Mouse (Mus musculus) midbrain, embryonic 12.5 days (tissue): ENCODE measurements around the gene Itpk1. TPM values are rescaled to one million over a fixed set of nuclear protein-coding genes. Genes with fewer than 3 reads are reported as not detected.

Experiments
- ATAC-seq: fragments of 200-750 bp; cut with Nextera tagmentation; 2 replicates; pipeline ENCODE4 v1.8.0; 2017; ENCODE audit warnings: low read depth, moderate TSS enrichment, moderate library complexity; ENCODE audit not compliant: low FRiP score
- H3K27ac ChIP-seq: fragments of 300-500 bp; sonication (generic); replicated peaks from 2 replicates; pipeline ENCODE4 v1.5.1; 2016; ENCODE audit warnings: mild to moderate bottlenecking
- H3K27me3 ChIP-seq: fragments of 300-500 bp; sonication (generic); 2 replicates; pipeline ENCODE4 v1.6.1; 2016; ENCODE audit warnings: mild to moderate bottlenecking
- H3K36me3 ChIP-seq: fragments of 300-500 bp; sonication (generic); 2 replicates; pipeline ENCODE4 v1.6.1; 2016
- H3K4me1 ChIP-seq: fragments of 300-500 bp; sonication (generic); 2 replicates; pipeline ENCODE4 v1.6.1; 2016
- H3K4me2 ChIP-seq: fragments of 300-500 bp; sonication (generic); replicated peaks from 2 replicates; pipeline ENCODE4 v1.6.1; 2016; ENCODE audit warnings: mild to moderate bottlenecking, moderate library complexity
- H3K4me3 ChIP-seq: fragments of 300-500 bp; sonication (generic); 2 replicates; pipeline ENCODE4 v1.5.1; 2016; ENCODE audit warnings: mild to moderate bottlenecking
- H3K9ac ChIP-seq: fragments of 300-500 bp; sonication (generic); replicated peaks from 2 replicates; pipeline ENCODE4 v1.6.1; 2016; ENCODE audit warnings: mild to moderate bottlenecking, moderate library complexity
- H3K9me3 ChIP-seq: fragments of 300-500 bp; sonication (generic); 2 replicates; pipeline ENCODE4 v1.6.1; 2016; ENCODE audit warnings: mild to moderate bottlenecking
- WGBS: fragments of 180-500 bp; shearing (Covaris S2); methylation state at CpG from one replicate; pipeline ENCODE4 v1.1.7; 2016; 5-methylcytosine and 5-hydroxymethylcytosine counted together
- polyA plus RNA-seq: library from polyadenylated mRNA; unstranded; fragments of >200 nt; fragmentation: Nextera tagmentation; extraction: Ambion mirVana; gene quantifications from 2 replicates; pipeline ENCODE4 v1.2.1, GENCODE M21; 2016

Gene Itpk1
- polyA plus RNA-seq, 1 experiment from 2014 or later, result 15.4 TPM

DNA sequence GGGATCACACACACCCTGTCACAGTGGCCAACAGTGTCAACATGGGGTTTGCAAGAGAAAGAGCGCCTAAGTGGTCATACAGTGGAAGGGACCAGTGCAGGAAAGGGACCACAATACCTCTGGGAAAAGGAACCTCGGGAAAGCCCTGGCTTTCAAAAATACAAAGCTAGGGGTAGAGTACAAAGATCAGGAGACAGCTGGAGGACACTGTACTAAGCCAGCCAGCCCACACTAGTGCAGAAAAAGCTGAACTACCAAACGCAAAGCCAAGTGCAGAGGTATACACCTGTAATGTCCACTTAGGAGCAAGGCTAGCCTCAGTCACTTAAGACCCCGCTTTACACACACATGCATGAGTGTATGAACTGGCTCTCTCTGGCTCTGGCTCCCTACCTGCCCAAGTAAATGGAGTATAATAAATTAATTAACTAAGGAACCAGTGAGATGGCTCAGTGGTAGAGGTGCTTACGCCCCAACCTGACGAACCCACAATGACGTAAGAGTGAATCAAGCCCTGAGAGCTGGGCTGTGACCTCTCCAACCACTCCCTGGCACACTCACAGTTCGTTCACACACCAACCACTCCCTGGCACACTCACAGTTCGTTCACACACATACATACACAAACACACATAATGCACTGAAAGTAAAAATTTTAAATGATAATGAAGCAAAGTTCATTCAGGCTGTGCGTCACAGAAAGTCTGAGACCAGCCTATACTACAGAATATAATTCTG lies 39.1 kb downstream of the Itpk1 start:
- peaks cover 8% of the 10 kb centered on the region for H3K4me1 ChIP-seq
- H3K9me3 ChIP-seq, result no peaks in the 10 kb centered on the region
- H3K4me3 ChIP-seq, result no peak overlapping the region
- H3K36me3 ChIP-seq, result no peaks in the 10 kb centered on the region
- no peak overlapping the region for H3K27ac ChIP-seq
- H3K9ac ChIP-seq, result no peak overlapping the region
- WGBS, result 89% methylated on average over 10 of the region's 10 CpGs
- ATAC-seq, result no peak
- no peak overlapping the region for H3K4me2 ChIP-seq
- no peaks in the 10 kb centered on the region for H3K27me3 ChIP-seq

DNA sequence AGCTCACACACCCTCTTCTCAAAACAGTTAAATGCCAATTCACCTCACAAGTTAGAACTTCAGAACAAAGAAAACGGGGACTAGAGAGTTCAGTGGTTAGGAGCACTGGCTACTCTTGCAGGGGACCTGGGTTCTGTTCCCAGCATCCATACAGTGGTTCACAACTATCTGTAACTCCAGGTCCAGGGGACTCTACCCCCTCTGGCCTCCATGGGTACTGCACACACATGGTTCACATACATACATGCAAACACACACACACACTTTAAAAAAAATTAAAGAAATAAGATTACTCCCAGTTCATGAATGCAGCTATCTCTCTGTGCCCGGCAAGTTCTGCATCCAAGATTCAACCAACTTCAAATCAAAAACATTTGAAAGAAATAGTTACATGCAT lies 40.7 kb downstream of the Itpk1 start:
- no peak overlapping the region for H3K4me3 ChIP-seq
- WGBS, result 98% methylated on average over 2 of the region's 2 CpGs
- no peaks in the 10 kb centered on the region for H3K36me3 ChIP-seq
- no peak overlapping the region for H3K27ac ChIP-seq
- H3K4me1 ChIP-seq, result peaks cover 6% of the 10 kb centered on the region; the same call in 1 of the 2 replicates
- no peak overlapping the region for H3K9ac ChIP-seq
- H3K4me2 ChIP-seq, result no peak overlapping the region
- no peak for ATAC-seq
- H3K9me3 ChIP-seq, result no peaks in the 10 kb centered on the region
- no peaks in the 10 kb centered on the region for H3K27me3 ChIP-seq

DNA sequence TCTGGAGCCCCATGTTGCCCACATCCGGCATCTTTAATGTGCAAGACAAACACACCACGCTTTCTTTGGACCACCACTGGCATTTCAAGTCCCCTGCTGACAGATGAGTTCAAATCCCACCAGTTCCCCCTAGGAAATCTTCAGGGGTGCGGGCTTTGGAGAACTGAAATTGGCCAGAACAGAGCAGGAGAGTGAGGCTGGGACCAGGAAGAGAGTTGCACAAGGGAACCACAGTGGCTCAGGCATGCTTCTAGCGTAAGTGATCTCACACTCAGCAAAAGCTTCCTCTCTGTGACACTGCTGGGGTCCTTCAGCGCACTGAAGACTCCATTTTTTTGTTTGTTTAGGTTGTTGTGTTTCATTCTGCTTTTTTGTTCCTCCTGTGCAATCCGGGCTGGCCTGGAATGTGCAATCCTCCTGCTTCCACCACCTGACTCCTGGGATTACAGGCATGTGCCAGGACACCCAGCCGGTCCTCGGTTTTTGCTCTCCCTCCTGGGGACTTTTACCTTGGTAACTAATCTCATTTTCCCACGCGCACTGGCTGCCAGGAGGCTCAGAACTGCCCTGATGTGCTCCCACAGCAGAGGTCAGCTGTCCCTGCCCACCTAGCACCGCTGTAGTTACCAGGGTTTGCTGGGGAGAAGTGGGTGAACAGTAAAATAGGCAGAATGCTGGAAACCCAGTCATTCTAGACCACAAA lies 41.2 kb downstream of the Itpk1 start:
- peaks cover 6% of the 10 kb centered on the region; the same call in 1 of the 2 replicates for H3K4me1 ChIP-seq
- 84% methylated on average over 11 of the region's 11 CpGs for WGBS
- ATAC-seq, result no peak
- H3K27me3 ChIP-seq, result no peaks in the 10 kb centered on the region
- H3K4me3 ChIP-seq, result no peak overlapping the region
- H3K27ac ChIP-seq, result no peak overlapping the region
- H3K9me3 ChIP-seq, result no peaks in the 10 kb centered on the region
- no peak overlapping the region for H3K9ac ChIP-seq
- H3K36me3 ChIP-seq, result no peaks in the 10 kb centered on the region
- no peak overlapping the region for H3K4me2 ChIP-seq

DNA sequence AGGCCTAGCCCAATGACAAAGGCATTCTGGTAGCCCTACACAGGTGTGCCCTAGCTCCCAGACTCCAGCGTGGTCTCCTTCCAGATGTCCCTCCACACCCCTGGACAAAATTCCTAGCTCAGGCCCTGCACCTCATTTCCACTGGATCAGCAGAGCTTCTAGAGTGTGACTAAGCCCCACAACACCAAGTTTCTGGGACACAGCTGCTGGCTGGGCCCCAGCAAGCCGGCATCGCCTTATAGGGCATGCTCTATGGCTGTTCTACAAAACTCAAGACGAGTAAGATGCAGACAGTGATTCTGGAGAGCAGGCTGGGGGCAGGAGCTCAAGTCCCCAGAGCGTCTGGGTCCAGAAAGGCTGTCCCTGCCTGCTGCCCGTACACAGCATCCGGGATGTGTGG lies 43.0 kb downstream of the Itpk1 start:
- no peak overlapping the region for H3K27ac ChIP-seq
- WGBS, result 78% methylated on average over 7 of the region's 7 CpGs

DNA sequence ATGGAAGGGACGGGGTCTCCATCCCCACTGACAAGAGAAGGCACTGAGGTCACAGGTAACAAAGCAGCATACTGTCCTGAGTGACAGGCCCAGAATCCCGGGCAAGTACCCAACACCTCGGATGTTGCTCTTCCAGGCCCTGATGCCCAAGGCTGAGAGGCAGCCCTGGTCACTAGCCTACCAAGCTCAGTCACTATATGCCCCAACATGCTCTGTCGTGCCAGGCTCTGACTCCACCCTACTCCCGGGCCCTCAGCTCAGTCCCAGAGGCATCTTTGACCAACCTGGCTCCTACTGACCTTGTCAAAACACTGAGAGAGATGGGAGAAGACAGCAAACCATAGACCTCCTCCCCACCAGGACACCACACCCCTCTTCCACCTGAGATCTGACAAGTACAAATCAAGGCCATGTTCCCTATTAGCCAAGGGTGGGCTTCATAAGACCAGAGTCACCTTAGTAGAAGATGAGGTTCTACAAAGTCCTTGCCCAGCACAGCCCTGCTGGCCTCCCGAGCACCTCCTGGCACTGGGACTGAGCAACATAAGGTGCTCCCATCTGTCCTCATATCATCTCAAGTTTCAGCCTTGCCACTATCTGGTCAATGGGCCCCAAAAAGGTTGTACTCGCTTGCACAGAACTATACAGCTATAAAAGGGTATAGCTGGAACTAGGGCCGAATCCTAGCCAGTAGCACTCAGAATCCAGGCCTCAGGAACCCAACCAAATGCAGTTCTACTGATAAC lies 43.7 kb downstream of the Itpk1 start:
- H3K9me3 ChIP-seq, result no peaks in the 10 kb centered on the region
- H3K4me2 ChIP-seq, result no peak overlapping the region
- no peak overlapping the region for H3K4me3 ChIP-seq
- WGBS, result 93% methylated on average over 8 of the region's 8 CpGs
- no peak for ATAC-seq
- H3K9ac ChIP-seq, result no peak overlapping the region
- no peaks in the 10 kb centered on the region for H3K27me3 ChIP-seq
- no peaks in the 10 kb centered on the region for H3K36me3 ChIP-seq
- peaks cover 6% of the 10 kb centered on the region; the same call in 1 of the 2 replicates for H3K4me1 ChIP-seq
- H3K27ac ChIP-seq, result no peak overlapping the region

More for the DNA sequence above, 43.0 kb downstream of the Itpk1 start:
- no peaks in the 10 kb centered on the region for H3K27me3 ChIP-seq
- peaks cover 6% of the 10 kb centered on the region; the same call in 1 of the 2 replicates for H3K4me1 ChIP-seq
- no peaks in the 10 kb centered on the region for H3K36me3 ChIP-seq
- H3K4me2 ChIP-seq, result no peak overlapping the region
- no peaks in the 10 kb centered on the region for H3K9me3 ChIP-seq
- ATAC-seq, result no peak
- H3K9ac ChIP-seq, result no peak overlapping the region
- no peak overlapping the region for H3K4me3 ChIP-seq

DNA sequence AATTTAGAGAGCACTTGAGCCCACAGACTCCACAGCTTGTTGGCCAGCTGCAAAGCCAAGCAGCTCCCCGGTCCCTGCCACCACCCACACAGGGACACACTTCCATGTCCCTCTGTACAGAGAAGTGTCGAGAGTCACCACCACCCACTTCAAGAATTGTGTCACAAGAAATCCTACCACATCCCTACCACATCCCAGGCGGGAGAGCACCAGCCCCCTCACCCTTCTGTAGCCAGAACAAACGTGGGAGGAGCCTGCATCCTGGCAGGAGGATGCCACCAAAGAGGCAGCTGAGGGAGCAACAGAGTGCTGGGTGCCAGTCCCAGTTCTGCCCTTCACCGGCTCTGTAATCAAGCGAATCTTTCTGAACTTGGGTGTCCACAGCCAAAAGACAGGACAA lies 51.7 kb downstream of the Itpk1 start:
- H3K27ac ChIP-seq, result no peak overlapping the region
- WGBS, result 75% methylated on average over 6 of the region's 6 CpGs
- H3K4me2 ChIP-seq, result no peak overlapping the region
- H3K9ac ChIP-seq, result no peak overlapping the region
- H3K4me1 ChIP-seq, result peaks cover 7% of the 10 kb centered on the region; the same call in 1 of the 2 replicates
- no peaks in the 10 kb centered on the region for H3K27me3 ChIP-seq
- no peaks in the 10 kb centered on the region for H3K9me3 ChIP-seq
- H3K36me3 ChIP-seq, result no peaks in the 10 kb centered on the region
- H3K4me3 ChIP-seq, result no peak overlapping the region
- no peak for ATAC-seq

DNA sequence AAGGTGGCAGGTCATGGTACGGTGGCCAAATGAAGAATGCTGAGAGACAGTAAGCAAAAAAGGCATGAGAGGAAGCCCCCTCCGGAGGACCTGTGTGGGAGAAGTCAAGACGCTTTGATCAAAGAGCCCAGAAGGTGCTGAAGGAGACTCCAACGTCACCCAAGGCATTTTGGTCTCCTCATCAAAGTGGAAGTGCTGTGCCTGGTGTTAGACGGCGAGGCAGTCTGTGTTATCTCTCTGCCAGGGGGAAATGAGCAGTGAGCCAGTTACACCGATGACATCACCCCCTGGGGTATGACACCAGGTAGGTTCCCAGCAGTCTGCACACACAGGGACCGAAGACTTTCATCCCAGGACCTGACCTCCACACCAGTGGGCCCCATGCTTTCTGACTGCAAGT lies 52.3 kb downstream of the Itpk1 start:
- ATAC-seq, result no peak
- Histone ChIP-seq H3K36me3 (no peaks in the 10 kb centered on the region), H3K4me1 (peaks cover 7% of the 10 kb centered on the region; the same call in 1 of the 2 replicates)

DNA sequence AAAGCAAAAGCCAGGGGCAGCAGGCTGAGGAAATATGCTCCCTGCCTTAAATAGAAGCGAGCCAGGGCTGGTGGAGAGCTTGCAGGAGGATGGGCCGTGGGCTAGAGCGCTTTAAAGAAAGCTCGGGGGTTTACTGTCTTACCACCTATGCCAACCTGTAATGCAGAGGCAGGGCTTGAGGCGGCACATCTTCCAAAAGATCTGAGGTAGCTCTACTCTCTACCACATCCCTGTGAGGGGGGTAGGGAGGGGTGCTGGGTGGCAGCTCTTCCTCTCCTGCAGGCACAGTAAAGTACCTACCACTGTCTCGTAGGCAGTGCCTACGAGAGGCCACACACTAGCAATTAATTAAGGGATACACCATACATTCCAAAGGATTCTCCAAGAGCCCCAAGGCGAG lies 52.9 kb downstream of the Itpk1 start:
- Histone ChIP-seq H3K4me2 (no peak overlapping the region), H3K36me3 (no peaks in the 10 kb centered on the region), H3K27me3 (no peaks in the 10 kb centered on the region), H3K9me3 (no peaks in the 10 kb centered on the region), H3K27ac (no peak overlapping the region), H3K4me3 (no peak overlapping the region), H3K9ac (no peak overlapping the region), H3K4me1 (peaks cover 7% of the 10 kb centered on the region; the same call in 1 of the 2 replicates)
- 78% methylated on average over 8 of the region's 8 CpGs for WGBS
- ATAC-seq, result no peak

More for the DNA sequence above, 52.3 kb downstream of the Itpk1 start:
- no peaks in the 10 kb centered on the region for H3K9me3 ChIP-seq
- WGBS, result 82% methylated on average over 8 of the region's 8 CpGs
- H3K9ac ChIP-seq, result no peak overlapping the region
- no peak overlapping the region for H3K4me3 ChIP-seq
- H3K27me3 ChIP-seq, result no peaks in the 10 kb centered on the region
- no peak overlapping the region for H3K4me2 ChIP-seq
- H3K27ac ChIP-seq, result no peak overlapping the region

DNA sequence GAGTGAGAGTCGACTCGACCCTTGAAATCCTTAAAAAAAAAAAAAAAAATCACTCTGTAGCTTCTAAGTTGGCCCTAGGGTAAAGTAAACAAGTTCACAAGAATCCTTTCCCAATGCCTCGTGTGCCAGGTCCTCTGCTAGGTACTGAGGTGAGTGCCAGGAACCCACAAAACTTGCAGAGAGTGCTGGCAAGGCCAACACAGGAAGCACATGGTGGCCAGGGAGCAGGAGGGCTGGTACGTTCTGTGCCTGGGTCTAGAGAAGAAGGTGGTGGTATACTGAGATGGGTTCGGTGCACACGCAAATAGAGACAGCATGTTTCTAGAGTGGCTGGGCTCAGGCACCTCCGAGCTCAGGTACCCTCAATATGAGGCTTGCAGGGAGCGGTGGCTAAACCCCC lies 53.3 kb downstream of the Itpk1 start:
- ATAC-seq, result no peak
- no peak overlapping the region for H3K4me3 ChIP-seq
- H3K4me1 ChIP-seq, result peaks cover 7% of the 10 kb centered on the region; the same call in 1 of the 2 replicates
- no peak overlapping the region for H3K27ac ChIP-seq
- WGBS, result 84% methylated on average over 8 of the region's 8 CpGs
- no peak overlapping the region for H3K9ac ChIP-seq
- no peaks in the 10 kb centered on the region for H3K27me3 ChIP-seq
- no peaks in the 10 kb centered on the region for H3K36me3 ChIP-seq
- H3K4me2 ChIP-seq, result no peak overlapping the region
- no peaks in the 10 kb centered on the region for H3K9me3 ChIP-seq

DNA sequence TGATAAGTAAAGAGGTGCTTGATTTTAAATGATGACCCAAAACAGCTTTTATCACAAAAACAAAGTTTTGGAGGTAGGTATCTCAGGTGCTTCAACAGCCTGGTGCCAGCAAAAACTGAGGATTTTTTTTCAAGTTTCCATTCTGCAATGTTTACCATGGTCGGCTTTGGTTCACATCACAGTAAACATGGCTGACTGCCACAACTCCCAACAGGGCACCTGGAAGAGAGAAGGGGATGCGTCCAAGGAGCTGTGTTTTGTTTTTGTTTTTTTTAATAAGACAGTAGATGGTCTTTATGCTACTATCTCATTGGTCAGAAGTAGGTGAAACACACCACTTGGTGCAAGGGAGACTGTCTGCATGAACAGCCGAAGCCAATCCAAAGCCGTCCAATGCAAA lies 54.1 kb downstream of the Itpk1 start:
- Histone ChIP-seq H3K9ac (no peak overlapping the region), H3K4me3 (no peak overlapping the region), H3K4me1 (peaks cover 7% of the 10 kb centered on the region; the same call in 1 of the 2 replicates), H3K9me3 (no peaks in the 10 kb centered on the region), H3K27ac (no peak overlapping the region), H3K4me2 (no peak overlapping the region), H3K36me3 (no peaks in the 10 kb centered on the region), H3K27me3 (no peaks in the 10 kb centered on the region)
- WGBS, result 83% methylated on average over 4 of the region's 4 CpGs
- no peak for ATAC-seq

DNA sequence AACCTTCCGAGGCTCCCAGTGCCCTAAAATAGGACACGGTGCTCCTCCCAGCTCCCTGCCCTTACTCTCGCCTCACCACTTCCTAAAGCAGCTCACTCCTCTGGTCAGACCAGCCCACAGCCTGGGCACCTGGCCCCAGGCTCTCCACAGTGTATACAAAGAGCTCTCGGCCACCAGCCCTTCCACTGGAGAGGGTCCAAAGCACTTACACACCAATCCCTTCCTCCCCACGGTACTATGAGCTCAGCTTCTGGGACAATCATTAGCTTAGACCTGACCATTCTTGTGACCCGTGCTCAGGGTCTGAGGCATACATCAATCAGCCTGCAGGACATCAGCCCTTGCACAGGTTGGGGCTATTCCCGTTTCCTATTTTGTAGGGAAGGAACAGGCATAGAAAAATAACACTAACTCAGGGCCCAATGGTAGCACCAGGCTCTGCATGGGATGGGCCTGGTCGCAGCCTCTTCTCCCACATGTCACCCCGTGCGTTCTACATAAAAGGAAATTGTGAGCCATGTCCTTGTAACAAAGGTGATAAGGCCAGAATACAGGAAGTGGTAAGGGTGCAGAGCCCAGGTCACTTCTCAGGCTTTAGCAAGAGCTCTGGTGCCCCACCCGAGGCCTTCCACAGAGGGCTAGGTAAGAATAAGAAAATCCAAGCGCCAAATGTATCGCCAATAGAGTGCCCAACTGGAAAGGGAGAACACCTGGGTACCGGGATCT lies 56.7 kb downstream of the Itpk1 start:
- H3K4me2 ChIP-seq, result no peak overlapping the region
- H3K27me3 ChIP-seq, result no peaks in the 10 kb centered on the region
- H3K4me3 ChIP-seq, result no peak overlapping the region
- no peak overlapping the region for H3K27ac ChIP-seq
- WGBS, result 88% methylated on average over 14 of the region's 14 CpGs
- H3K4me1 ChIP-seq, result peaks cover 7% of the 10 kb centered on the region; the same call in 1 of the 2 replicates
- no peaks in the 10 kb centered on the region for H3K36me3 ChIP-seq
- no peaks in the 10 kb centered on the region for H3K9me3 ChIP-seq
- no peak for ATAC-seq
- H3K9ac ChIP-seq, result no peak overlapping the region
